Mouse (Mus musculus): ENCODE data around the gene Bach1. TPM values are rescaled to one million over a fixed set of nuclear protein-coding genes. Genes with fewer than 3 reads are reported as not detected.
"Not testable (repeated sequence)": the region's sequence is repeated elsewhere in the genome, so short reads cannot be mapped to it uniquely, and the experiment has no call there.

Gene Bach1
- polyA plus RNA-seq, 1 experiment: 7.6 TPM

DNA sequence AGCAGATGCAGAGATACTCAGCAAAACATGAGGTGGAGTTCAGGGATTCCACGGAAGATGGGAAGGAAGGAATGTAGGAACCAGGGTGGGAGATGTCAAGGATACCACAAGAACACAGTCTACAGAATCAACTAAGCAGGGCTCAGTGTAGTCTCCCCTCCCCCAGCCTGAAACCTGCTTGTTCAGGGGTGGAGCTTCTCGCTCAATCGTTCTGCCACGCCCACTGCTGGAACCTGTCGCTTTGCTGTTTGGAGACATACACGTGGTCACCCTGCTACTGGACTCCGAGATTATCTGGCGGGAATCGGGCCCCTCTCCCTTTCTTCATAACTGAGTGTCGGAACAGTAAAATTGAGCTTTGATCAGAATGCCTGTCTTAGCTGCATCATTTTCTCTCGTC, 20.1 kb upstream of the Bach1 start:
- no peak overlapping the region for H3K27ac ChIP-seq (ENCODE audit: insufficient read depth, low read length)
- H3K36me3 ChIP-seq (ENCODE audit: control insufficient read depth, insufficient read depth, low read length): no peaks in the 10 kb centered on the region
- WGBS: 88% methylated on average over 11 of the region's 11 CpGs
- no peak for DNase-seq (ENCODE audit: low read depth in 1 of 2, low spot score in 2 of 2)
- 0 out of 2 replicates have a peak, but pooled peaks cover 1% of the 10 kb centered on the region for H3K27me3 ChIP-seq (ENCODE audit: control insufficient read depth, insufficient read depth, low read length)
- no peak overlapping the region for H3K4me3 ChIP-seq (ENCODE audit: extremely low read depth, insufficient read depth, insufficient read length)
- no peaks in the 10 kb centered on the region for H3K4me1 ChIP-seq (ENCODE audit: control insufficient read depth, insufficient read depth, insufficient read length)
- TF ChIP-seq POLR2A (IDR thresholded peaks at IDR 0.05; ENCODE audit: low read depth, low read length): no peak
- TF ChIP-seq CTCF (IDR thresholded peaks at IDR 0.05; ENCODE audit: extremely low read depth, insufficient read depth, insufficient read length, insufficient replicate concordance): no peak

DNA sequence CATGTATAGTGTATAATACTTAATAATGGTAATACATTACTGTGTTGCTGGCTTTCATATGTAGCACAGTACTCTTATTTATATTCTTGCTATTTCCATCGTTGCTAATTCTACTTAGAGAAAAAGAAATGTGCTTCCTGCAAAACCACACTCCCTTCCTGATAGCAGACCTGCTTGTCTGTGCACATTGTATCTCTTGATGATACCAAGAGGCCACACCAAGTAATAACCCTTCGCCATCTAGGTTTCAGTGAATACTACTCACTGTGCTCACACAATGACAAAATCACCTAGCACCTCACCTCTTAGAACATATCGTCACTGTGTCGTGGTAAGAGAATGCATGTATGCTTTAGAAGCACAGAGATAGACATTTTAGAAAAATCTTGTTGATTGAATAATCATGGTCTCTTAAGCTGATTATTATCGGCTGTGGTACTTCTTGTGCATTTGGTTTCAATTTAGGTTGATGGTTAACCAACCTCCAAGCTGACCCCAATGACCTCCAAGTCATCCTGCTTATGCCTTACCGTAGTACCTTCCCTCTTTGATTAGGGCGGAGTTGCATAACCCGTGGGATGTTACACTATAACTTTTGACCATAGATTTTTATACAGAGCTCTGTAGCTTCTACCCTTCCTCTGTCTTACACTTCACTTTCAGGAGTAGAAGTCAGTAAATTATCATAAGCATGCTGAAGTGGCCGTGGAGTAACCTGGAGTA, 17.7 kb upstream of the Bach1 start:
- Histone ChIP-seq H3K27ac (ENCODE audit: insufficient read depth, low read length) (no peak overlapping the region), H3K4me1 (ENCODE audit: control insufficient read depth, insufficient read depth, insufficient read length) (no peaks in the 10 kb centered on the region), H3K27me3 (ENCODE audit: control insufficient read depth, insufficient read depth, low read length) (0 out of 2 replicates have a peak, but pooled peaks cover 1% of the 10 kb centered on the region), H3K4me3 (ENCODE audit: extremely low read depth, insufficient read depth, insufficient read length) (no peak overlapping the region), H3K36me3 (ENCODE audit: control insufficient read depth, insufficient read depth, low read length) (no peaks in the 10 kb centered on the region)
- DNase-seq (ENCODE audit: low read depth in 1 of 2, low spot score in 2 of 2): no peak
- TF ChIP-seq POLR2A (IDR thresholded peaks at IDR 0.05; ENCODE audit: low read depth, low read length): no peak
- TF ChIP-seq CTCF (IDR thresholded peaks at IDR 0.05; ENCODE audit: extremely low read depth, insufficient read depth, insufficient read length, insufficient replicate concordance): no peak
- WGBS: 75% methylated on average over 9 of the region's 9 CpGs

DNA sequence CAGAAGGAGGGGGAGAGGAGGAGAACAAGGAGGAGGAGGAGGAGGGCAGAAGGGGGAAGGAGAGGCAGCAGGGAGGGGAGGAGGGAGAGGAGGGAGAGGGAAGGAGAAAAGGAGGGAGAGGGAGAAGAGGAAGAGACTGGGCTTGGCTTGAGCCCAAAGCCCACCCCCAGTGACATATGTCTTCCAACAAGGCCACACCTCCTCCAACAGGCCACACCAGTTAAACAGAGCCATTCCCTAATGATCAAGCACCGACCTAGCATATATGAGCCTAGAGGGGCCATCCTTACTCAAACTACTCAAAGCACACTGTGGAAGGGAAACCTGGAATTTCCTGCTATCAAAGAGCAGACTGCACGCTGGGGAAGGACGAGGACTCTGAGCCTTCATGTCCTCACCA, 16.9 kb upstream of the Bach1 start:
- no peaks in the 10 kb centered on the region for H3K4me1 ChIP-seq (ENCODE audit: control insufficient read depth, insufficient read depth, insufficient read length)
- no peaks in the 10 kb centered on the region for H3K36me3 ChIP-seq (ENCODE audit: control insufficient read depth, insufficient read depth, low read length)
- no peak overlapping the region for H3K4me3 ChIP-seq (ENCODE audit: extremely low read depth, insufficient read depth, insufficient read length)
- H3K27ac ChIP-seq (ENCODE audit: insufficient read depth, low read length): no peak overlapping the region
- 78% methylated on average over 3 of the region's 3 CpGs for WGBS
- 0 out of 2 replicates have a peak, but pooled peaks cover 1% of the 10 kb centered on the region for H3K27me3 ChIP-seq (ENCODE audit: control insufficient read depth, insufficient read depth, low read length)
- no peak for DNase-seq (ENCODE audit: low read depth in 1 of 2, low spot score in 2 of 2)
- no peak for TF ChIP-seq CTCF (IDR thresholded peaks at IDR 0.05; ENCODE audit: extremely low read depth, insufficient read depth, insufficient read length, insufficient replicate concordance)
- no peak for TF ChIP-seq POLR2A (IDR thresholded peaks at IDR 0.05; ENCODE audit: low read depth, low read length)

DNA sequence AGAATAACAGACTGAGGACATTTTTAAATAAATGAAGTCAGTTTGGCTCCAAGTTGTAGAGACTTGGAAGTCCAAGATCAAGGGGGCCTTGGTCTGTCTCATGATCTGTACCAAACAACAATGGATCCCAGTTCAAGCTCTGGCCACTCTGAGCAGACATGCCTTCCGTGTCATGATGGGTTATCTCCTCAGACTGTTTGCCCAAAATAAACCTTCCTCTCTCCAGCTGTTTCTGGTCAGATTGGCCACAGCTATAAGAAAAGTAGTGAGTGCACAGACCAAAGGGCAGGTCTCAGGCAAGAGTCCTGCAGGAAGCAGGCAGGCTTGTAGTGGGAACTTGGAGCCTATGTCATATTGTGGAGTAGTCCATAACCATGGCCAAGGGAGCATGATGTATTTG, 12.3 kb upstream of the Bach1 start:
- Histone ChIP-seq H3K4me3 (ENCODE audit: extremely low read depth, insufficient read depth, insufficient read length) (no peak overlapping the region), H3K36me3 (ENCODE audit: control insufficient read depth, insufficient read depth, low read length) (no peaks in the 10 kb centered on the region), H3K27ac (ENCODE audit: insufficient read depth, low read length) (no peak overlapping the region), H3K27me3 (ENCODE audit: control insufficient read depth, insufficient read depth, low read length) (0 out of 2 replicates have a peak, but pooled peaks cover 1% of the 10 kb centered on the region), H3K4me1 (ENCODE audit: control insufficient read depth, insufficient read depth, insufficient read length) (peaks cover 4% of the 10 kb centered on the region; the same call in 1 of the 2 replicates)
- WGBS: 48% methylated on average over 1 of the region's 1 CpGs
- TF ChIP-seq CTCF (IDR thresholded peaks at IDR 0.05; ENCODE audit: extremely low read depth, insufficient read depth, insufficient read length, insufficient replicate concordance) (no peak), POLR2A (IDR thresholded peaks at IDR 0.05; ENCODE audit: low read depth, low read length) (no peak)
- DNase-seq (ENCODE audit: low read depth in 1 of 2, low spot score in 2 of 2): no peak

DNA sequence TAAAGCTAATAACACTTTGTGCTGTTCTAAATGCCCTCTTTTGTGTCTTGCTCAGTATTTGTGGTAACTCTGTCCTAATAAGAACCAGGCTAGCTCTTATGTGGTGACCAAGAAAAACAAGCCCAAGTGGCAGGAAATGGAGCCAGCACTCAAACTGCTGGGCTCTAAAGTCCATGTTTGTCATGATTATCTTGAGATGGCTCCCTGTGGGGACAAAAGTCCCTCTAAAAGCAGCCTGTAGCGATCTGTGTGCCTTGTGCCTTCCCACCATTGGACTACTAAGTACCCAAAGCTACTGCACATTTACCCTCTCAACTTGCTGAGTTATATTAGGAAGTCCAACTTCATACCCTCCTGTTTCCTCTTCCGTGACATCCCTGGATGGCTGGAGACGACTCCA, 11.4 kb upstream of the Bach1 start:
- Histone ChIP-seq H3K4me1 (ENCODE audit: control insufficient read depth, insufficient read depth, insufficient read length) (peaks cover 4% of the 10 kb centered on the region; the same call in 1 of the 2 replicates), H3K4me3 (ENCODE audit: extremely low read depth, insufficient read depth, insufficient read length) (no peak overlapping the region), H3K36me3 (ENCODE audit: control insufficient read depth, insufficient read depth, low read length) (no peaks in the 10 kb centered on the region), H3K27me3 (ENCODE audit: control insufficient read depth, insufficient read depth, low read length) (no peaks in the 10 kb centered on the region), H3K27ac (ENCODE audit: insufficient read depth, low read length) (no peak overlapping the region)
- 82% methylated on average over 3 of the region's 3 CpGs for WGBS
- TF ChIP-seq CTCF (IDR thresholded peaks at IDR 0.05; ENCODE audit: extremely low read depth, insufficient read depth, insufficient read length, insufficient replicate concordance): no peak
- no peak for TF ChIP-seq POLR2A (IDR thresholded peaks at IDR 0.05; ENCODE audit: low read depth, low read length)
- DNase-seq (ENCODE audit: low read depth in 1 of 2, low spot score in 2 of 2): no peak

DNA sequence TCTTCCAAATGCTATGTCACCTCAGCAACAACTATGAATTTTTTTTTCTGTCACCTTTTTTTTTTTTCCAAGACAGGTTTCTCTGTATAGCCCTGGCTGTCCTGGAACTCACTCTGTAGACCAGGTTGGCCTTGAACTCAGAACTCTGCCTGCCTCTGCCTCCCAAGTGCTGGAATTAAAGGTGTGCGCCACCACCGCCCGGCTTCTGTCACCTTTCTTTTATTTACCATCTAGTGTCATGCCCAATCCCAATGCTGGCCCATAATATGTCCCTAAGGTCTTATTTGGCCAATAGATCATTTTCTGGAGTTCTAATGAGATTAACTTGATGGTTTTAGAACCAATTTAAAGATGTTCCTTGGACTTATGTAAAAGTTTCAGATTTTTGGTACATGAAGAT, 10.4 kb upstream of the Bach1 start:
- 94% methylated on average over 3 of the region's 3 CpGs for WGBS
- not testable (repeated sequence) for DNase-seq (ENCODE audit: low read depth in 1 of 2, low spot score in 2 of 2); H3K4me1 ChIP-seq (ENCODE audit: control insufficient read depth, insufficient read depth, insufficient read length); H3K4me3 ChIP-seq (ENCODE audit: extremely low read depth, insufficient read depth, insufficient read length); H3K36me3 ChIP-seq (ENCODE audit: control insufficient read depth, insufficient read depth, low read length); H3K27ac ChIP-seq (ENCODE audit: insufficient read depth, low read length); H3K27me3 ChIP-seq (ENCODE audit: control insufficient read depth, insufficient read depth, low read length)

DNA sequence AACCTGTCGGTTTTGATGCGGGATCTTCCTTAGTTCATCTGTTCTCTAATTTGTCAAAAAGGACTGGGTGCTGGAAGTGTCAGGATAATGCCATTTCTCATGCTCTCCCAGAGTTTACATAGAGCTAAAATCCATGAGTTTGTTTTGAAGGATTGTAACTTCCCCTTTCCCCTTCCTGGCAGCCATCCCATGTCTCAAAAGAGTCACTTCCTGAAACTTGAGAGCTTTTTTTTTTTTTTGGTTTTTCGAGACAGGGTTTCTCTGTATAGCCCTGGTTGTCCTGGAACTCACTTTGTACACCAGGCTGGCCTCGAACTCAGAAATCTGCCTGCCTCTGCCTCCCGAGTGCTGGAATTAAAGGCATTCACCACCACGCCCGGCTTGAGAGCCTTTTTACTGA, 9.9 kb upstream of the Bach1 start:
- not testable (repeated sequence) for H3K36me3 ChIP-seq (ENCODE audit: control insufficient read depth, insufficient read depth, low read length); H3K27me3 ChIP-seq (ENCODE audit: control insufficient read depth, insufficient read depth, low read length); DNase-seq (ENCODE audit: low read depth in 1 of 2, low spot score in 2 of 2); H3K4me3 ChIP-seq (ENCODE audit: extremely low read depth, insufficient read depth, insufficient read length); H3K4me1 ChIP-seq (ENCODE audit: control insufficient read depth, insufficient read depth, insufficient read length)
- WGBS: 37% methylated on average over 7 of the region's 7 CpGs
- H3K27ac ChIP-seq (ENCODE audit: insufficient read depth, low read length): 0 out of 2 replicates have a peak overlapping the region, but pooled peaks have one; percentile 21

Data from spleen, adult 2 months (tissue).